Mouse (Mus musculus): ENCODE data around the gene Tmem126b.

The Tmem126b gene

DNA sequence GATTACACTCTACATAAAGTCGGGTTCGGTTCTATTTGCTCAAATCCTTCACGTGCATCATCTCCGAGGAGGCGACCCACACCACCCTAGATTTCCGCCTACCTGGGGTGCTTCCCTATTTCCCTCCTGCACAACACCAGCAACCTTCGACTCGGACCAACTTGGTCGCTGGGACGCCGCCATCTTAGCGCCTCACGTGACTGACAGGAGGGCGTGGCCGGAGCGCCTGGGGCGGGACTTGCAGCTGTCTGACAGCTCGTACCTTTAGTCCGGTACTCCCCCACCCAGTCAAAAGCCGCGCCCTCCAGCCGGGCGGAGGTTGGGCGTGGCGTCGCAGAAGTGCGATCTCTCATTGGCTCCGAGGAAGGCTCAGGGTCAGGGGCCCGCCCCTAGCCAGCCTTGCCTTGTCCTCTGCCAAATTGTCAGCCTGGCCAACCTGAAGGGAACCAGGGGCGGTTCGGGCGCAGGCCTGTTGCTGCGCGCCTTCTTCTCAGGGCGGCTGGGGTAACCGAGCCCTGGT lies at the start of gene Tmem126b:
Tmem126b (minus strand) TSS at position 209 of the 520 bp plus-strand sequence.
- DNase-seq (ENCODE audit: low spot score in 2 of 2) = peak; percentile 97 to 98

GRCm38 (mm10) chr7:90512293-90512692 lies 36.5 kb upstream of the Tmem126b start:
- no peak for DNase-seq (ENCODE audit: low spot score in 2 of 2)

DNA sequence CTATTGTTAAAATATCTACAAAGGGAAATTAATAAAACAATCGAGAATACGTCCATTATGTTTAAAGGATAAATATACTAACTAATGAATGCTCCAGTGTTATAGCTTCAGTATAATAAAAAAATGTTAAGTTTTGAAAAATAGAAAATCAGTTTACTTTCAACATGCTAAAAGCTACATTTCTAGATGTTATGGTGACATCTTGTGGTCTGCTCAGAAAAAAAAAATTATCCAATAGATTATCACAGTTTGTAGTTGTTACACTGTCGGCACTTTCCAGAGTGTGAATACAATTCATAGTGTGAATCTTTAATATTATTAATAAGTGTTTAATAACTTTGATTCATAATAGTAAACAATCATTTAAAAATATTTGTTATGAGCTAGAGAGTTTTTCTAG lies 32.3 kb upstream of the Tmem126b start:
- no peak for DNase-seq (ENCODE audit: low spot score in 2 of 2)

DNA sequence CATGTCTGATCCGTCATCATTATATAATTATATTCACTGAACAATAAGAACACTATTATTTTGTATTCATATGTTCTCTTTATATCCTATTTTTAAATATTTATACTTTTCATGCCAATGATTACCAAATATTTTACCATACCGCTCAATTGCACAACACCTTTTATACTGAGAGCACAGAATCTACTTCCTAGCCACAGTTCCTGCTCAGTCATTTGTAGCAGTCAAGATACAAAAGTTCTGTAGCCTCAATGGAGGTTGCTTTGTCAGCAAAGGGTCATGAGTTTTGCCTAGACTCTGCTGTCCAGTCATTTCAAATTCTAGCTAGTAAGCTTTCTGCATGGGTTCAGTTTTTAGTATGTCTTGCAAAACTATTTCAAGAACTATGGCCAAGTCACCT lies 6.8 kb upstream of the Tmem126b start:
- DNase-seq (ENCODE audit: low spot score in 2 of 2) = no peak

DNA sequence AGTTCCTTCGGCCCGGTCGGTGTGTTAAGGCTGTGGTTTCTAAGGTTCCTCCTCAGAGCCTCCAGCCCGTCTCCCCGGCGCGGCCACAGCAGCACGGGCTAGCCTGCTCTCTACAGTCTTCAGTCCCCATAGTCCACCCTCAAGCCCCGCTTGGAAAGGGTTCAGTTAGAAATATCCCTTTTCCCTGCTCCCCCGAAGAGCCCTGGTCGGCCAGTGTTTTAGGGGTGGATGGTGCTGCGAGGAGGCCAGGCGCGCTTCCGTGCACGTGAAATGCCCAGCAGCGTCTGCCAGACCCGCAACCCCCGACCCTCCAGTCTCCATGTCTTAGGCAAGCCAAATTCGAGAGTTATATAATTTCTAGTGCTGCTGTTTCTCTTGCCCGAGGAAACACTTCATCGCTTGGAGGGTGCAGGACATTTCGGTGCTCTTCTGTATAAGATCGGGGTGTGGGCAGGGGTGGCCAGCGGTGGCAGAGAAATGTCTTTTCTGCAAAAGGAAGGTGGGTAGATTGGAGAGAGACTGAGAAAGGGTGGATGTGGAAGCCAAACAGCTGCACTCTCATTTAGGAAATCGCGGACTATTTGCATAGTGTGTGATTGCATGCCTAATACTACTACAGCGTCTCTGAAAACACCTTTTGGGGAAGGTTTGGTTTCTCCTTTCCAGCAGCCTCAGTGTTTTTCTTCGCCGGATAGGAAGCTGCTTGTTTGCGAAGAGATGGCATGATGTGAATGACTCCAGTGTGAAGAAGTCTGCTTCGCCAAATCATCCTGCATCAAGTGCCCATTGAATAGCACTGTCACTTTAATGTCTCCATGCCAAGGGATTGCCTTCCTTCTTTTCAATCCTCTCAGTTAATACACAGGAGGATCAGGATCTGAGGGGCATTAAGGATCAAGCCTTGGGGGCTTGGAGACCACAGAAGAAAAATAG lies 778 bp upstream of the Tmem126b start, which contains the start of gene Dlg2:
Dlg2 (plus strand) TSS at position 360 of the 933 bp plus-strand sequence.
- peak; percentile 31 to 42 for DNase-seq (ENCODE audit: low spot score in 2 of 2)

DNA sequence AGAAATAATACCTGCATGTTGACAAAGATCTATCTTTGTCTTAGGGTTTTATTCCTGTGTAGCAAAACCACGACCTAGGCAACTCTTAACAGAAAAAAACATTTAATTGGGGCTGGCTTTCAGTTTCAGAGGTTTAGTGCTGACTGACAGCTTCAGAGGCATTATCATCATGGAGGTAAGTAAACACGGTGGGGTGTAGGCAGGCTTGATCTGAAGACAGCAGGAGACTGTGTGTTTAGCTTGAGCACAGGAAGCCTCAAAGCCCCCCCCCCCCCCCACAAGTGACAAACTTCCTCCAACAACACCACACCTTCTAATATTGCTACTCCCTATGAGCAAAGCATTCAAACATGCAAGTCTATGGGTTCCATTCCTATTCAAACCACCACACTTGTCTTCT lies 2.3 kb downstream of the Tmem126b start:
- no peak for DNase-seq (ENCODE audit: low spot score in 2 of 2)

DNA sequence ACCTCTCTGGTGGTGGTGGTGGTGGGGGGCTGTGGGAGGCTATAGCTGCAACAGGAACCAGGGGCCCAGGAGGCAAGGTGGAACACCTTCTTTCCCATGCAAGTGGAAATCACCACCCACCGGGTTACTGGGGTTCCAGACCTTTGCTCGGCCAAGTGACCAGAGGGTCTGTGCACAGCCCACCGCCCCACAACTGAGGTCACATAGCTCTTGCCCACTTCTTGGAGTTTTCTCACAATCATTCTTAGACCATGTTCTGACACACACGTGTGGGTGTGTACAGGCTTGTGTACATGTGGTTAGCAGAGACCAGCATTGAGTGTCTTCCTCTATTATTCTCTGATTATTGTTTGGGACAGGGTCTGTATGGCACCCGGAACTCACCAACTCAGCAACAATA lies 14.4 kb downstream of the Tmem126b start:
- no peak for DNase-seq (ENCODE audit: low spot score in 2 of 2)

GRCm38 (mm10) chr7:90460930-90461329 lies 14.9 kb downstream of the Tmem126b start:
- no peak for DNase-seq (ENCODE audit: low spot score in 2 of 2)

GRCm38 (mm10) chr7:90460330-90460729 lies 15.5 kb downstream of the Tmem126b start:
- DNase-seq (ENCODE audit: low spot score in 2 of 2) = no peak

- DNase-seq (ENCODE audit: low spot score in 2 of 2) = no peak
These were observed 18.3 kb downstream of the Tmem126b start for GRCm38 (mm10) chr7:90457517-90457916.

DNA sequence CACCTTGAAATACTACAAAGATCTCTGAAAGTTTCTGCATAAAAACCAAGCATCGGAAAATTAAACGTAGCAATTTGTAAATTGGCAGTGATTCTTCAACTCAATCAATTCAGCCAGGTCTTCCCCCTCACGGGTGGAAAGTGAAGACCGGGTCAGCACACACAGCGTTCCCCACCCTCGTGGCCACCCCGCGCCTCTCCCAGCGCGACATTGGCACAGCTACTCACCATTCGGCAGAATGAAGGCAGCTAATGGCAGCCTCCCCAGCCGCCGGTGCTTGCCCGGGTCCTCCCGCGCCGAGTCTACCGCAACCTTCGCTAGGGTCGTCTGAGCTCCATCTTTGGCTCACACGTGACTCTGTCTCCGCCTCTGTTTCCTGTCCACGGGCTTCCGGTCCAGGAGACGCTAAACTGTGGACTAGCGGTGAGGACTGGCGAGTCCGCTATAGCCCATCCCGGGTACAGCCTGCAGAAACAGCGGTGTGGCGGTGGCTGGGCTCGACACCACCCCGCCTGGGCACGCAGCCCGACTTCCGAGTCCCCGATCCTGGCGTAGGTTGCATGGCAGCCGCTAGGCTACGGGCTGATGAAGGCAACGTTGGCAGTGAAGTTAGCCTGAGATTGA lies 18.8 kb downstream of the Tmem126b start, which contains the start of gene Tmem126a:
Tmem126a (minus strand) TSS at position 385 of the 624 bp plus-strand sequence.
- DNase-seq (ENCODE audit: low spot score in 2 of 2) = peak; percentile 57 to 75

GRCm38 (mm10) chr7:90456149-90456844 lies 19.5 kb downstream of the Tmem126b start:
- DNase-seq (ENCODE audit: low spot score in 2 of 2) = no peak

DNA sequence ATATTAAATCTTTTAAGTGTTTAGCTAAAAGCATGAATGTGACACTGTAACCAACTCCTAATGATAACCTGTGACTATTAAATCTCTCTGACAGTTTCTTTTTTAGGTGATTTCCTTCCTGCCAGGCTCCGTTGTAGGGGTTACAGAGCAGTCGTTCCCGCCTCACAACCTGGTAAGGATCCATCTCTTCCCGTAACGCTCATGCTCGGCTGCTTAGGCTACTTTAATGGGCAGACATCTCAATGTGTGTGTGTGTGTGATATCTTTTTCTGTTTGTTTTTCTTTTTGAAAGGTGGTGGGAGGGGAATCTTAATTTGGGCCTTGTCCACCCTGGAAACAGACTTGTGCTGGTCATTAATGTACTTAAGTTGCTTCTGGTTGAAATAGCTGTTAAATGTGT lies 31.6 kb downstream of the Tmem126b start:
- no peak for DNase-seq (ENCODE audit: low spot score in 2 of 2)

DNA sequence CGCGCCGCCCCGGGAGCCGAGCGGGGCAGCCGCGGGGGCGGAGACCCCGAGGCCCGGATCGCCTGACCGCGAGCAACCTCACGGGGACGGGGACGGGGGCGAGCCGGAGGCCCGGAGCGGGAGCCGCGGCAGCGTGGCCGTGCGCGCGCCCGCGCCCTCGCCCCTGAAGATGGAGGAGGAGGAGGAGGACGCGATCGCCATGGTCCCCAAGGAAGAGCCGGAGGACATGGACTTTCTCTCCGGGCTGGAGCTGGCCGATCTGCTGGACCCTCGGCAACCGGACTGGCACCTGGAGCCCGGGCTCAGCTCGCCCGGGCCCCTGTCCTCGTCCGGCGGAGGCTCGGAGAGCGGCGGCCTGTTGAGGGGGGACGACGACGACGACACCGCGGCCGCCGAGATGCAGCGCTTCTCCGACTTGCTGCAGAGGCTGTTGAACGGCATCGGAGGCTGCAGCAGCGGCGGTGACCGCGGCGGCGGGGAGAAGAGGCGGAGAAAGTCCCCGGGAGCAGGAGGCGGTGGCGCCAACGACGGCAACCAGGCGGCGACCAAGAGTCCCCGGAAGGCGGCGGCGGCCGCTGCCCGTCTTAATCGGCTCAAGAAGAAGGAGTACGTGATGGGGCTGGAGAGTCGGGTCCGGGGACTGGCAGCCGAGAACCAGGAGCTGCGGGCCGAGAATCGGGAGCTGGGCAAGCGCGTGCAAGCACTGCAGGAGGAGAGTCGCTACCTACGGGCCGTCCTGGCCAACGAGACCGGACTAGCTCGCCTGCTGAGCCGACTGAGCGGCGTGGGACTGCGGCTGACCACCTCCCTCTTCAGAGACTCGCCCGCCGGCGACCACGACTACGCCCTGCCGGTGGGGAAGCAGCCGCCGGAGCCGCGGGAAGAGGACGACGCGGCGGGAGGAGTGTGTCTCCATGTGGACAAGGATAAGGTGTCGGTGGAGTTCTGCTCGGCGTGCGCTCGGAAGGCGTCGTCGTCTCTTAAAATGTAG lies 32.4 kb downstream of the Tmem126b start:
- DNase-seq (ENCODE audit: low spot score in 2 of 2) = peak; percentile 45 to 54

DNA sequence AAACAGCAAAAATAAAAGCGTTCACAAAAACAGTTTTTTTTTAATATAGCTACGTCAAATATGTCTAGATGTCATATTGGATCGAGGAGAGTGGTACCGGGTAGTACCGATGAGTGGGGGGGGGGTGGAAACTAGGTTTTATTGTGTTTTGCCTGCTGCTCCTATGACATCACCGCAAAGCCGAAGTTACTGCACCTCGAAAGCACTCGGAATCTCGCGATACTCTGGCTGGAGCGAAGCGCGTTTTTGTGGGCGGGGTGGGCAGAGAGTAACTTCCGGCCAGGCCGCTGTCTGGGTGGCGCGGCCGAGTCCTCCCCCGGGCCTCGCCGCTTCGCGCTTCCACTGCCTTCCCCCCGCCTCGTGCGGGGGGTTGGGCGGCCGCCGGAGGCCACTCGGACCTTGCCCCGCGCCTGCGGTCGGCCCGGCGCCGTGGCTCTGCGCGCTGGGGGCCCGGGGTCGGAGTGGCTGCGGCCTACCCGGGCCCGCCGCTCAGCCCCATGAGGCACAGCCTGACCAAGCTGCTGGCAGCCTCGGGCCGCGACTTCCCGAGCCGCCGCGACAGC lies 33.2 kb downstream of the Tmem126b start, which contains the start of gene Crebzf:
Crebzf (plus strand) TSS at position 212 of the 563 bp plus-strand sequence.
- DNase-seq (ENCODE audit: low spot score in 2 of 2) = peak; percentile 77 to 90

DNA sequence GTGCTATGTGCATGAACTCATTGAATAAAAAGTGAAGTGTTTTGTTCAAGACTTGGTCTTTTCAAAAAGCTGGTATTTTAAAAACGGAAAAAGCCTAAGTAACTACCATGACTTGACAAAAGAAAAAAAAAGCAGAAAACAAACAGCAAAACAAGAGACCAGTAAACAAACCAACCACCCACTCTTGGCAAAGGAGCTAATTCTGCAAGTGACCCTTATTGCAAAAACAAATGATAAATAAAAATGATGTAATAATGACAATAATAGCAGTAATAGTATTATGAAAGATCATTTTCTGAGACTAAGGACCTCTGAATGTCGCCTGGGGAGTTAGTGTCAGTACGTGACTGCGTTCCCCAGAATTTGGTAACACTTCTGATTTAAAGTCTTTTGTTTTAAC lies 33.7 kb downstream of the Tmem126b start:
- no peak for DNase-seq (ENCODE audit: low spot score in 2 of 2)

DNA sequence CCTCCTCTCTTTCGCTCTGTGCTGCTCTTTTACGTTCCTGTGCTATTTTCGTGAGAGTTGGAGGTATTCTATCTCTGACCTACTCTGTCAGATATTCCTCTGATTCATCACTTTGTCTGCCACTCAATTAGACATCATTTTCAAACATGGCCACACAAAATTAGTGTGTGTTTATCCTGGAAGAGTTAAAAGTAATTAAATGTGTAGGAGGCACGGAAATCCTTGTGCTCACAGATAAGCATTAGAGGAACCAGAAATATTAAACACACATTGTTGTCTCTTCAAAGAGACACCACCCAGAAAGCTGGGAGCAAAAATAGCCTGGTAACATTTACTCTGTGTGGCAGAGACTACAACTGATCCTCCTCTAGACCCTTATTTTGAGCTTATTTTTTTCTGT lies 35.8 kb downstream of the Tmem126b start:
- no peak for DNase-seq (ENCODE audit: low spot score in 2 of 2)

GRCm38 (mm10) chr7:90432221-90432620 lies 43.6 kb downstream of the Tmem126b start:
- no peak for DNase-seq (ENCODE audit: low spot score in 2 of 2)

GRCm38 (mm10) chr7:90427006-90427405 lies 48.8 kb downstream of the Tmem126b start:
- no peak for DNase-seq (ENCODE audit: low spot score in 2 of 2)
